Mouse (Mus musculus): ENCODE measurements around the gene Cacul1. TPM values are rescaled to one million over a fixed set of nuclear protein-coding genes. Genes with fewer than 3 reads are reported as not detected.

The Cacul1 gene
- polyA plus RNA-seq, 1 experiment = 13.8 TPM

DNA sequence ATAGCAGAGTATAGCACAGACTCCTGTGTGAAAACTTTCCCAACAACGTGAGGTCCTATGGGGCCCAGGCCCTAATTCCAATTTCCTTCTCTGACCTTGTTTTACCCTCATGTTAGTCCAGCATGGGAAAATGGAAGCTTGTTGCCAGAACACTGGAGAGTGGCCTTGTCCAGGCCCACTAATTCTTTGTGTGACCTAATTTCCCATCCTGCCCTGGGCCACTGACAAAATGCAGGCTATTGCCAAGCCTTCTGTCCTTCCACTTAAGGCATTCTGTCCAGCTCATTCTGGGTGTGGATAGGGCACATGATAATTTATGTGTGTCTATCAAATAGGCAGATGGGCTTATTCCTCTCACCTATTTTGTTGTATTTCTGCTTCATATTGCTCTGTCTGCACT is 91.3 kb downstream of the Cacul1 start:
- H3K4me3 ChIP-seq (ENCODE audit: control insufficient read depth, insufficient read depth, low read length) = no peak overlapping the region
- H3K36me3 ChIP-seq (ENCODE audit: control insufficient read depth, insufficient read depth, low read length) = no peaks in the 10 kb centered on the region
- WGBS = 84% methylated on average over 1 of the region's 1 CpGs
- no peaks in the 10 kb centered on the region for H3K4me1 ChIP-seq (replicated peaks; ENCODE audit: control insufficient read depth, insufficient read depth, low read length)
- H3K27me3 ChIP-seq (ENCODE audit: control insufficient read depth, insufficient read depth, low read length) = no peaks in the 10 kb centered on the region
- H3K27ac ChIP-seq (ENCODE audit: control insufficient read depth, insufficient read depth, low read length) = no peak overlapping the region
- TF ChIP-seq CTCF (IDR thresholded peaks at IDR 0.05; ENCODE audit: borderline replicate concordance, control insufficient read depth, extremely low read depth, insufficient read depth, low read length, poor library complexity) (no peak), POLR2A (IDR thresholded peaks at IDR 0.05; ENCODE audit: control insufficient read depth, extremely low read depth, insufficient read depth, low read length, poor library complexity) (no peak)
- DNase-seq = no peak

DNA sequence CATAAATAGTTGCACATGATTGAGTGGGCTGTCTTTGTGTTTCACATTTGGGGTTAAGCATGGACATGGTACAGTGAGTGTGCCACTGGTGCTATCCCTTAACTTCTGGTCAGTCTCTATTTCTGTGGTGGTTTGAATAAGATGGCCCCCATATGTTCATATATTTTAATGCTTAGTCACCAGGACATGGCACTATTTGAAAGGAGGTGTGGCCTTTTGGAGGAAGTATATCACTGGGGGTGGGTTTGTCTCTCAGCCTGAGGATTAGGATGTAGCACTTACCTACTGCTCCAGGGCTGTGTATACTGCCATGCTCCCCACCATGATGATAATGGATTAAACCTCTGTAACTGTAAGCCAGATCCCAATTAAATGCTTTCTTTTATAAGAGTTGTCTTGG is 95.6 kb downstream of the Cacul1 start:
- Histone ChIP-seq H3K4me1 (replicated peaks; ENCODE audit: control insufficient read depth, insufficient read depth, low read length) (no peaks in the 10 kb centered on the region), H3K36me3 (ENCODE audit: control insufficient read depth, insufficient read depth, low read length) (no peaks in the 10 kb centered on the region), H3K27me3 (ENCODE audit: control insufficient read depth, insufficient read depth, low read length) (no peaks in the 10 kb centered on the region), H3K4me3 (ENCODE audit: control insufficient read depth, insufficient read depth, low read length) (no peak overlapping the region), H3K27ac (ENCODE audit: control insufficient read depth, insufficient read depth, low read length) (no peak overlapping the region)
- no peak for TF ChIP-seq POLR2A (IDR thresholded peaks at IDR 0.05; ENCODE audit: control insufficient read depth, extremely low read depth, insufficient read depth, low read length, poor library complexity)
- no peak for DNase-seq

DNA sequence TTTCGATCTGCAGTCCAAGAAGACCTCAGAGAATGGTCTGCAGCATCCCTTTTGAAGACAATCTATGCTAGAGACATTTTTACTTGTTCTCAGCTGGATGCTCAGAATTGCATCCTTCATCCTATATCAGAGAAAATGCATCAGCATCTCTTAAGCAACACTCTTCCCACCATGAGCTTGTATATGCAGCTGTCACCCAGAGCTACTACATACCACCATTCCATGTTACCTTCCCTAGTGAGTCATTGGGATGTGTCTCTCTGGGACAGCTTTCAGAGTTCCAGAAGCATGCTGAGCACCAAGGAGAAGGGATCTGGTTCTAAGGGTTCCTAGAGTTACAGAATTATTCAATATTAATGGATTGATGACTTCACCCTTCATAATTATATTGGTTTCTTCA is 102.0 kb downstream of the Cacul1 start:
- Histone ChIP-seq H3K27me3 (ENCODE audit: control insufficient read depth, insufficient read depth, low read length) (no peaks in the 10 kb centered on the region), H3K27ac (ENCODE audit: control insufficient read depth, insufficient read depth, low read length) (no peak overlapping the region), H3K4me3 (ENCODE audit: control insufficient read depth, insufficient read depth, low read length) (no peak overlapping the region), H3K36me3 (ENCODE audit: control insufficient read depth, insufficient read depth, low read length) (no peaks in the 10 kb centered on the region), H3K4me1 (replicated peaks; ENCODE audit: control insufficient read depth, insufficient read depth, low read length) (no peaks in the 10 kb centered on the region)
- no peak for TF ChIP-seq CTCF (IDR thresholded peaks at IDR 0.05; ENCODE audit: borderline replicate concordance, control insufficient read depth, extremely low read depth, insufficient read depth, low read length, poor library complexity)
- no peak for TF ChIP-seq POLR2A (IDR thresholded peaks at IDR 0.05; ENCODE audit: control insufficient read depth, extremely low read depth, insufficient read depth, low read length, poor library complexity)
- no peak for DNase-seq
- 38% methylated on average over 1 of the region's 1 CpGs for WGBS

DNA sequence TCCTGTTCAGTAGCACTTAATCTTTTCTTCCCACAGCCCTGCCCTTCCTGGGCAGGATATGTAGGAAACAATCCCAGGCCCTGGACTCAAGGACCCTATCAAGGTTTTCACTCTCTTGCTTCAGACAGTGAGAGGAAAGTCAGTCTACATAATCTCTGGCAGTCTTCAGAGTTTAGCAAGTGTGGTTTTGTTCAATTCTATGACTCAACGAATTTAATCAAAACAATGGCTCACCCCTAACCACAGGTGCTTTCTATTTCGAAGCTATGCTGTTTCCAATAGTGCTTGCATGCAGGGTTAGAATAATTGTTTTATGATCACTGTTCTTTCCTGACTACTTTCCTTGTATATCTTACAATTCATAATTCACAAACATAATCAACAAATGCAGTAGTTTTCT is 103.0 kb downstream of the Cacul1 start:
- Histone ChIP-seq H3K36me3 (ENCODE audit: control insufficient read depth, insufficient read depth, low read length) (no peaks in the 10 kb centered on the region), H3K4me1 (replicated peaks; ENCODE audit: control insufficient read depth, insufficient read depth, low read length) (no peaks in the 10 kb centered on the region), H3K4me3 (ENCODE audit: control insufficient read depth, insufficient read depth, low read length) (no peak overlapping the region), H3K27ac (ENCODE audit: control insufficient read depth, insufficient read depth, low read length) (no peak overlapping the region), H3K27me3 (ENCODE audit: control insufficient read depth, insufficient read depth, low read length) (no peaks in the 10 kb centered on the region)
- WGBS = 4% methylated on average over 2 of the region's 2 CpGs
- no peak for DNase-seq
- TF ChIP-seq CTCF (IDR thresholded peaks at IDR 0.05; ENCODE audit: borderline replicate concordance, control insufficient read depth, extremely low read depth, insufficient read depth, low read length, poor library complexity) (no peak), POLR2A (IDR thresholded peaks at IDR 0.05; ENCODE audit: control insufficient read depth, extremely low read depth, insufficient read depth, low read length, poor library complexity) (no peak)

Other genes starting within 250 kb of the Cacul1 start
- gene Prlhr, start 112.7 kb downstream of the Cacul1 start, polyA plus RNA-seq (2012; rRNA removed) = 0.08 and 0.13 TPM in 2 replicates
- 2.2 and 3.4 TPM in 2 replicates for gene Nanos1, start 175.0 kb upstream of the Cacul1 start, polyA plus RNA-seq (2012; rRNA removed)
- gene Eif3a, start 209.6 kb upstream of the Cacul1 start, polyA plus RNA-seq (2012; rRNA removed) = 43.3 and 45.1 TPM in 2 replicates
- gene Fam45a, start 230.6 kb upstream of the Cacul1 start, polyA plus RNA-seq (2012; rRNA removed) = 7.7 and 11.5 TPM in 2 replicates

All from thymus, adult 2 months (tissue).